Mouse (Mus musculus) T-helper 2 cell (primary cell): ENCODE measurements around the gene Klhdc4.

Experiments
- in situ Hi-C: fragments of 300-600 bp; cut with MboI, MseI; formaldehyde crosslinking; loops from one replicate; pipeline ENCODE4 v1.15.1; 2025; ENCODE audit warnings: high pct_unique_total_duplicates

Klhdc4 gene

GRCm38 (mm10) chr8:121829048-121829776, at the start of gene Klhdc4:
Gene Klhdc4 (minus strand): TSS chr8:121829569.
- in situ Hi-C loops: no loop called here

DNA sequence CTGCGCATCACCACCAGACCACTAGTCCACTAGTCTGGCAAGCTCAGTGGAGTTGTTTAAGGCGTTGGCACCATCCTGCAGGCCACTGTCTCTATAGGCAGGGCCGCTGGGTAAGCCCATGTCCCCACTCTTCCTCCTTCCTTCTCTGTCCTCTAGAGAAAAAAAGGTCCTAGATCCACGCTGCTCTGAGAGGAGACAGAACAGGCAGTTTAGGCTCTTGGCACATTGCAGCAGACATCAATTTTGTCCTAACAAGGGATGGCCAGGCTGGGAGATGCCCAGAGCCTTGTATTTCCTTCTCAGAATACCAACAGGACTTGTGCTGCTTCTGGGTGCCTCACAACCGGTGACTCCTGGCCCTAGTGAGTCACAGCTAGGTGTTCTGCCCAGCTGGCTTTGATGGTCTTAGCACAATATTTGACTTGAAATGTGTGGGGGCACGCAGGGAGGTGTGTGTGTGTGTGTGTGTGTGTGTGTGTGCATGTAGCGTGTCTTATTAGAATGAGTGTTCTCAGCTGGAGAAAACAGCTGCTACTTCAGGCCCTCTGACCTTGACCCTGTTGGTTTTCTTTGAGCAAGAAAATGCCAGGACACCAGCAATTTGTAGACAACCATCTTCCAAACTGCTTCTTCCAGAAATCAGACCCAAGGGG, 48.6 kb upstream of the Klhdc4 start:
- in situ Hi-C loops: no loop called here

DNA sequence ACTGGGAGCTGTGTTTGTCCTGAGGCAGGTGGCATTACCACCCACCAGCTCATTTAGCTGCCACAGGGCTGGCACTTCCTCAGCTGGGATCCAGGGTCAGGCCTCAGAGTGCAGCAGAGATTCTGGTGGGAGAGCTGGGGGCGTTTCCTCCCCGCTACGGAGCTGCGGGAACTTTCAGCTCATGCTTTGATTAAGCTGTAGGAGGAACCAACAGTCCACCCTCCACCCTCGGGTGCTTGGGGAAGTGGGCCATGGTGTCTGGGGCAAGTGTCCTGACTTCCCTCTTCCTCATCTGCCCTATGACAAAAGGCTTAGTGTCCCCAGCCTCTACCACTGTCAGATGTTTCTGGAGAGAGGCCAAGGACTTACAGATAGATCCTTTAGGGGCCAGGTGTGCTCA, 47.8 kb upstream of the Klhdc4 start:
- in situ Hi-C loops: no loop called here

- in situ Hi-C loops: no loop called here
Observed at GRCm38 (mm10) chr8:121875517-121875916, 46.1 kb upstream of the Klhdc4 start.

DNA sequence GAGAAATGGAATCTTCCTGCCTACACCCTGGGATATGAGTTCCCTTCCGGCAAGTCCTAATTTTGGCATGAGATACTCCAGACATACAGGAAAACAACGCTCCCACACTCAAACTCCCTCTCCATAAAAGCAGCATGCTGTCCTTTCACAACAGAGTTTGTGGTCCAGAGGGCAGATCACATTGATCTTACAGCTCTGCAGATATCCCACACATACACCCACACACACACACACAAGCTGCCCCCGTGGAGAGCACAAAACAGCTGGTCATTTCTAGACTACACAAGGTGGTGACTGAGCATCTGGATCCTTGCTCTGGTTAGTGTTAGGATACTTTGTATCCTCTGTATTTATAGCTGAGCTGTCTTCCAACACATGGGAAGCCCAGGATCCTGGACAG, 45.7 kb upstream of the Klhdc4 start:
- in situ Hi-C loops: no loop called here

- in situ Hi-C loops: no loop called here
Observed at GRCm38 (mm10) chr8:121874031-121874430, 44.7 kb upstream of the Klhdc4 start.

DNA sequence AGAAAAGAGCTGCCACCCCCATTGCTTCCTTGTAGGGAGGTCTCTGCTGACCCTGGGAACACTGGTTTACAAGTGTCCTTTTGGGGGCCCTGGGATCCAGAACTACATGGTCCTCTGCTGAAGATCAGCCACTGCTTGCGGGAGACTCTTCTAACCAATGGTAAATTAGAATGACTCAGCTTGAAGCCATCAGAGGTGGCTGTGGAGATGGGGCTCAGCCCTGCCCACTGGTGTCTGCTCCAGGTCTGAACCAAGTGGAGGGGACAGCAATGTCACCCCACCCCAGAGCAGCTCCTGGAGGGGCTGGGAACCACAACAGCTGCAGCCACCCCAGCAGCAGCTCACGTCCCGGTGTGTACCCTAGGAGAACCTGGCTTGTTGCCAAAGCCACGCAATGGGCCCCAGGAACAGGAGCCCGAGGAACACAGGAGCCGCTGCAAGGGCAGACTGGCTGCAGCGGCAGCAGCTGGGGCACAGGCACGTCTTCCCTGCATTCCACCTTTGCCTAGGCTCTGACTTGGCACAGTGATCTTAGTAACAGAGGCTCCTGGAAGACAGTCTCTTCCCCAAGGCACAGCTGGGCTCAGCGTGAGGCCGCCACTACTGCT, 42.6 kb upstream of the Klhdc4 start:
- in situ Hi-C loops: no loop called here

GRCm38 (mm10) chr8:121870190-121870589, 40.8 kb upstream of the Klhdc4 start:
- in situ Hi-C loops: no loop called here

- in situ Hi-C loops: no loop called here
Observed at GRCm38 (mm10) chr8:121868896-121869295, 39.5 kb upstream of the Klhdc4 start.

- in situ Hi-C loops: no loop called here
Observed at GRCm38 (mm10) chr8:121868196-121868595, 38.8 kb upstream of the Klhdc4 start.

DNA sequence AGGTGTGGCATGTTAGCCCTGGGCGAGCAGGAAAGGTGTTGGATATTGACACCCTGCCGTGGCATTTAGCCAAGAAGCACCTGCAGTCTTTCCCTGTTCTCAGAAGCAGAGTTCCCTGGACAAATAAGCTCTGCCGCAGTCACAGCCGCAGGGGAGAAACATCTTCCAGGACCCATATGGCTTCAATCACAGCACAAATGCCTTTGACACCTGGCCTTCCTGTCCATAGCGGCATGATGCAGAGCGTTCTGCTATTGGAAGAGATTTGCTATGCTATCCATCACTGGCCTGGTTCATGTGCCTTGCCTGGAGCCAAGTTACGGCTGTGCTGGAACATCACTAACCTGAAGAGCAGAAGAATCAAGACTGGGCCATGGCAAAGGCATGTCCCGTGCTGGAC, 36.0 kb upstream of the Klhdc4 start:
- in situ Hi-C loops: no loop called here

DNA sequence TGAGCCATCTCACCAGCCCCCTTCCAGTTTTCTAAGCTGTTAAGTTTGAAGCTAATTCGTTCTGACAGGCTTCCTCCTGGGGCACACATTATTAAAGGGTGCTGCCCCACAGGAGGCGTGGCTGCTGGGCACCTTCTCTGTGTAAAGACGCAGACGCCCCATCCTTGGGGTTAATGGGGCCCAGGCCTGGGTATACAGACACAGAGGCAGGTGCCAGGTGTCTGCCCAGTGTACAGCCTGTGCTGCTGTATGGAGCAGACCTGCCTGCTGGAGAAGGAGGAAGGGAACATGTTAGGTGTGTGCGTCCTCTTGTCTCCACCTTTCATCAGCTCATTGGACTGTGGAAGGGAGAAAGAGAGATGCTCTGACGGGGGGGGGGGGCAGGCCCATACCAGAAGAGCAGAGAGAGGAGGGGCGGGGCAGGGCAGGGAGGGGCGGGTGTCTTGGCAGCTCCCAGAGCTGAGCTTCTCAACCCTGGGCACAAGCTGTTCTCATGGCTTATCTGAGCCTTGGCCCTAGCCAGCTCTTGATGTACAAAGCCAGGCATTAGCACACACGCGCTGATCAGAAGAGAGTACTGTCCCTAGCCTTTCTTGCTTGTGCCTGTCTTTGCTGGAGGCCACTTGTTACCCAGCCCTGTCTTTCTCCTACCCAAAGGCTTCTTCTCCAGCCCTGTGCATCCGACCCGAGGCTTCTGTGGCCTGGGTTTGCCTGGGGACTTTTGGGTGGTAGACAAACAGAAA, 32.6 kb upstream of the Klhdc4 start:
- in situ Hi-C loops: no loop called here

DNA sequence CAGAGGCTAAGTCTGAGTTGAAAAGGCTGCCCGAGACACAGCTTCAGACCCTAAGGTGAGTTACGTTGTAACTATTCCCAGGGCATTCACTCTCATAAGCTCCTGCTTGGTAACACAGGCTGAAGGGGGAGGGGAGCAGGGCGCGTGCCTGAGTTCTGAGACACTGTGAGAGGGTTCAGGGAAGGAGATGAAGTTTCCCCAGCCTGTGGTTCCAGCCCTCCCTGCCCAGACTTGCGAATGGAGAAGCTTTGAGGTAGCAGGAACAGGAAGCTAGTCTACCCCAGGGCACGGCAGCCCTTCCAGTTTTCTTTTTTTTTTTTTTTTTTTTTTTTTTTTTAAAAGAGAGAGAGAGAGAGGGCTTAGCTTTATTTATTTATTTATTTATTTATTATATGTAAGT, 31.9 kb upstream of the Klhdc4 start:
- in situ Hi-C loops: no loop called here

- in situ Hi-C loops: no loop called here
Observed at GRCm38 (mm10) chr8:121857747-121858146, 28.4 kb upstream of the Klhdc4 start.

- in situ Hi-C loops: no loop called here
Observed at GRCm38 (mm10) chr8:121857331-121857730, 28.0 kb upstream of the Klhdc4 start.

GRCm38 (mm10) chr8:121856071-121856746, 26.8 kb upstream of the Klhdc4 start:
- in situ Hi-C loops: no loop called here

- in situ Hi-C loops: loop anchor here (5.0 kb wide), 1 partner anchor 49 kb away; no protein-coding TSS in a partner anchor
Observed at GRCm38 (mm10) chr8:121853586-121853985, 24.2 kb upstream of the Klhdc4 start.

DNA sequence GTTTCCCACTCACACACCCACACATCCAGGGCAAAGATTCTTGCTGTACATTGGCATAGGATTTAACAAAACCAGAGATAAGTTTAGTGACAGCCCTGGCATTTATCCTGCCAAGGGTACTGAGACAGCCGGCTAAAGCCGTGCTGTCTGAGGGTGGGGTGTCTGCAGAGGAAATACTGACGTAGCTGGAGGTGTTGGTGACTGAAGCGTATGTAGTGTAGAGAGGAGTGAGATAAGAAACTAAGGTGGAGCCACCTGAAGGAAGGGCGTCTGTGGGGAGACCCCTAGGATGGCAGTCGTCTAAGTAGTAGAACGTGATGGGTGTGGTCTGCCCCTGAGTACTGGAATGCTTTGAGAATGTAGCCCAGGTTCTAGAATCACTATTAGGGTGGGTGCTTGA, 23.1 kb upstream of the Klhdc4 start:
- in situ Hi-C loops: loop anchor here (5.0 kb wide), 1 partner anchor 50 kb away; no protein-coding TSS in a partner anchor

GRCm38 (mm10) chr8:121851716-121852115, 22.3 kb upstream of the Klhdc4 start:
- in situ Hi-C loops: loop anchor here (5.0 kb wide), 1 partner anchor 51 kb away; no protein-coding TSS in a partner anchor

GRCm38 (mm10) chr8:121850821-121851470, 21.6 kb upstream of the Klhdc4 start:
- in situ Hi-C loops: loop anchor here (5.0 kb wide), 1 partner anchor 51 kb away; no protein-coding TSS in a partner anchor

- in situ Hi-C loops: loop anchor here (5.0 kb wide), 1 partner anchor 52 kb away; no protein-coding TSS in a partner anchor
Observed at GRCm38 (mm10) chr8:121850436-121850820, 21.1 kb upstream of the Klhdc4 start.
